Mouse (Mus musculus) hindbrain, embryonic 13.5 days (tissue): ENCODE measurements around the gene Rps6ka5. TPM values are rescaled to one million over a fixed set of nuclear protein-coding genes. Genes with fewer than 3 reads are reported as not detected.

Experiments used
- ATAC-seq: fragments of 200-750 bp; cut with Nextera tagmentation; 2 replicates; pipeline ENCODE4 v1.8.0; 2017; ENCODE audit warnings: moderate TSS enrichment; ENCODE audit not compliant: low FRiP score
- H3K27ac ChIP-seq: fragments of 300-500 bp; sonication (generic); 2 replicates; pipeline ENCODE4 v1.5.1; 2015; ENCODE audit warnings: inconsistent platforms, mild to moderate bottlenecking, moderate library complexity
- H3K27me3 ChIP-seq: fragments of 300-500 bp; sonication (generic); 2 replicates; pipeline ENCODE4 v1.6.1; 2015; ENCODE audit warnings: mild to moderate bottlenecking, inconsistent platforms
- H3K36me3 ChIP-seq: fragments of 300-500 bp; sonication (generic); 2 replicates; pipeline ENCODE4 v1.6.1; 2015; ENCODE audit warnings: mild to moderate bottlenecking, inconsistent platforms
- H3K4me1 ChIP-seq: fragments of 300-500 bp; sonication (generic); replicated peaks from 2 replicates; pipeline ENCODE4 v1.6.1; 2015; ENCODE audit warnings: inconsistent platforms
- H3K4me2 ChIP-seq: fragments of 300-500 bp; sonication (generic); 2 replicates; pipeline ENCODE4 v1.6.1; 2015; ENCODE audit warnings: inconsistent platforms, mild to moderate bottlenecking, moderate library complexity
- H3K4me3 ChIP-seq: fragments of 300-500 bp; sonication (generic); 2 replicates; pipeline ENCODE4 v1.5.1; 2015; ENCODE audit warnings: mild to moderate bottlenecking, inconsistent platforms
- H3K9ac ChIP-seq: fragments of 300-500 bp; sonication (generic); 2 replicates; pipeline ENCODE4 v1.6.1; 2015; ENCODE audit warnings: mild to moderate bottlenecking, inconsistent platforms
- H3K9me3 ChIP-seq: fragments of 300-500 bp; sonication (generic); 2 replicates; pipeline ENCODE4 v1.6.1; 2016; ENCODE audit warnings: inconsistent platforms
- WGBS: fragments of 180-500 bp; shearing (Covaris S2); methylation state at CpG from one replicate; pipeline ENCODE4 v1.1.7; 2015; 5-methylcytosine and 5-hydroxymethylcytosine counted together
- polyA plus RNA-seq: library from polyadenylated mRNA; unstranded; fragments of >200 nt; fragmentation: Nextera tagmentation; extraction: Ambion mirVana; gene quantifications from 2 replicates; pipeline ENCODE4 v1.2.1, GENCODE M21; 2015

The Rps6ka5 gene
- polyA plus RNA-seq, 1 experiment from 2014 or later, result 5.3 TPM

DNA sequence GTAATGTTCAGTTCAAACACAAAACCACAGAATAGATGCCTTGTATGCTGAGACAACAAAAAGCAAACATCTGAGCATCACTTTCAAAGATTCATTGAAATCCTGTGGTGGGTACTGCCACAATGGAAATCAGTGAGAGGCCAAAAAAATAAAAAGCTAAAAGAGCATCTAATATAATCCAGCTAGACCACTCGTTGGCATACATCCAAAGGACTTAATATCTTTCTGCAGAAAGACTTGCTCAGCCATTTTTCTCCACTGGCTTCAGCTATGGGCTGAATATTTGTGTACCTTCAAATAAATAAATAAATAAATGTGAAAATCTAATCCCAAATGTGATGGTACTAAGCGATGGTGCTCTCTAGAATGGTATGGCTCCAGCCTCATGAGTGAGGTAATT, 39.8 kb downstream of the Rps6ka5 start:
- 83% methylated on average over 2 of the region's 2 CpGs for WGBS
- no peaks in the 10 kb centered on the region for H3K36me3 ChIP-seq
- no peak for ATAC-seq
- no peak overlapping the region for H3K4me2 ChIP-seq
- H3K4me3 ChIP-seq, result no peak overlapping the region
- no peaks in the 10 kb centered on the region for H3K27me3 ChIP-seq
- H3K9ac ChIP-seq, result no peak overlapping the region
- no peaks in the 10 kb centered on the region for H3K9me3 ChIP-seq
- no peaks in the 10 kb centered on the region for H3K4me1 ChIP-seq
- H3K27ac ChIP-seq, result no peak overlapping the region

DNA sequence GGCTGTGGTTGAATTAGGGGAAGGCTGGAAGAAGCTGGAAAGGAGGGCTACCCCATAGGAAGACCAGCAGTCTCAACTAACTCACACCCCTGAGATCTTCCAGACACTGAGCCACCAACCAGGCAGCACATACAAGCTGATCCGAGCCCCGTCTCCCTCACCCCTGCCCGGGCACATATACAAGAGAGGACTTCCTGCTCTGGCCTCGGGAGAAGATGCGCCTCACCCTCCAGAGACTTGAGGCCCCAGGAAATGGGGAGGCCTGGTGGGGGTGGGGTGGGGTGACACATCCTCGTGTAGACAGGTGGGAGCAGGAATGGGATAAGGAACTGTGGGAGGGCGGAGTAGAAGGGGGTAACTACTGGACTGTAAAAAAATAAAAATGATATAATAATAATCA, 45.0 kb downstream of the Rps6ka5 start:
- Histone ChIP-seq H3K27ac (no peak overlapping the region), H3K4me2 (no peak overlapping the region), H3K9me3 (no peaks in the 10 kb centered on the region), H3K4me1 (no peaks in the 10 kb centered on the region), H3K4me3 (no peak overlapping the region), H3K9ac (no peak overlapping the region), H3K27me3 (no peaks in the 10 kb centered on the region), H3K36me3 (0 out of 2 replicates have a peak, but pooled peaks cover 2% of the 10 kb centered on the region)
- ATAC-seq, result no peak
- 89% methylated on average over 7 of the region's 7 CpGs for WGBS

DNA sequence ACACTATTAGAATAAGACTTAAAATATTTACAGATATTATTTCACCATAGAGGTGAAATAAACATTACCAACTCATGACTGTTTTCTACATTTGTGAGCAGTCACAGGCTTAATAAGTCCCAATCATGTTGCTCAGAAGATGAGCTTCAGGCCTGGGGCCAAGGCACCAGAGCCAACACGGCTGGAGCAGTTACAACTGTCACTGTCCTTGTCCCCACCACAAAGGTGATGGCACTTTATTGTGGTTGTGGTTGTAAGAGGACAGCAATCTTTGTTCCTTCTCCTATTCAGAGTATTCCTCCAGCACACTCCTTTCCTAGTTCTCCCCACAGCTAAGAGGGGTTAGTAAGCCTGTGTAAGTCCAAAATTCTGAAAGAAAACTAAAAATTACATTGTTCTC, 45.5 kb downstream of the Rps6ka5 start:
- no peaks in the 10 kb centered on the region for H3K27me3 ChIP-seq
- WGBS, result 68% methylated on average over 1 of the region's 1 CpGs
- ATAC-seq, result no peak

DNA sequence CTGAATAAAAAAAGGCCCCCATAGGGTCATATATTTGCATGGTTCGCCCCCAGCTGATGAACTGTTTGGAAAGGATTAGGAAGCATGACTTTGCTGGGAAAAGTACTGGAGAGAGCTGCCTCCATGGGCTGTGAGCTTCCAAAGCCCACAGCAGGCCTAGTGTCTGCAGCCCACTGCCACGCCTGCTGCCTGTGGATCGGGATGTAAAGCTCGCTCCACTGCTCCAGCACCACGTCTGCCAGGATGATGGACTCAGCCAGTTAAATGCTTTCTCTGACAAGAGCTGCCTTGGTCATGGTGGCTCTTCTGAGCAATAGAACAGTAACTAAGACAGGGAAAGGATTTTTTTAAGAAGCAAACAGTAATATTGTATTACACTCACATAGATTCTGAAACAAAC, 46.1 kb downstream of the Rps6ka5 start:
- Histone ChIP-seq H3K4me2 (no peak overlapping the region), H3K9ac (no peak overlapping the region), H3K9me3 (no peaks in the 10 kb centered on the region), H3K4me3 (no peak overlapping the region), H3K27me3 (no peaks in the 10 kb centered on the region), H3K27ac (no peak overlapping the region), H3K4me1 (no peaks in the 10 kb centered on the region), H3K36me3 (0 out of 2 replicates have a peak, but pooled peaks cover 5% of the 10 kb centered on the region)
- ATAC-seq, result no peak
- WGBS, result 74% methylated on average over 5 of the region's 5 CpGs

More for the DNA sequence above, 45.5 kb downstream of the Rps6ka5 start:
- H3K4me2 ChIP-seq, result no peak overlapping the region
- H3K27ac ChIP-seq, result no peak overlapping the region
- no peaks in the 10 kb centered on the region for H3K9me3 ChIP-seq
- 0 out of 2 replicates have a peak, but pooled peaks cover 5% of the 10 kb centered on the region for H3K36me3 ChIP-seq
- no peaks in the 10 kb centered on the region for H3K4me1 ChIP-seq
- no peak overlapping the region for H3K9ac ChIP-seq
- no peak overlapping the region for H3K4me3 ChIP-seq

DNA sequence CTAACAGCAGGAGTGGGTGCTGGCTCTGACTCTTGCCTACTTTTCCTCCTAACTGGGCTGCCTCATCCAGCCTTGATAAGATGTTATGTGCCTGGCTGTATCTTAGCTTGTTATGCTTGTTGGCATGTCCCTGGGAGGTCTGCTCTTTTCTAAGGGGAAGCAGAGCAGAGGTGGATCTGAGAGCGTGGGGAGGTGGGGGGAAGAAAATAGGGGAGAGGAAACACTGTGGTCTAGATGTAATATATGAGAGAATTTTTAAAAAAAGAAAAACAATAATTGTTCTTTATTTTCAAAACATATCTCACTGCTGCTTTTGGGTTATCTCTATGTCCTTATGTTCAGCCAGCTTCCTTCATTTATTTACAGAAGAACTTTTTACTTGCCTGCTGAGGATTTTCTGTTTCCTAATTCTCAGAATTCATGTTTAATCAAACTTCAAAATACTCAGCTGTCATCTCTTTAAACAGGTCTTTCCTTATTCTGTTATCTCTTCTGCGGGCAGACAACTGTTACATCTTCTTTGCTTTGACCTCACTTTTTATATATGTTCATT, 56.1 kb downstream of the Rps6ka5 start:
- H3K4me2 ChIP-seq, result no peak overlapping the region
- H3K9me3 ChIP-seq, result no peaks in the 10 kb centered on the region
- WGBS, result 88% methylated on average over 2 of the region's 2 CpGs
- H3K4me3 ChIP-seq, result no peak overlapping the region
- H3K27me3 ChIP-seq, result no peaks in the 10 kb centered on the region
- H3K9ac ChIP-seq, result no peak overlapping the region
- no peak for ATAC-seq
- H3K4me1 ChIP-seq, result peaks cover 5% of the 10 kb centered on the region; the same call in 1 of the 2 replicates
- H3K36me3 ChIP-seq, result 0 out of 2 replicates have a peak, but pooled peaks cover 3% of the 10 kb centered on the region
- no peak overlapping the region for H3K27ac ChIP-seq

DNA sequence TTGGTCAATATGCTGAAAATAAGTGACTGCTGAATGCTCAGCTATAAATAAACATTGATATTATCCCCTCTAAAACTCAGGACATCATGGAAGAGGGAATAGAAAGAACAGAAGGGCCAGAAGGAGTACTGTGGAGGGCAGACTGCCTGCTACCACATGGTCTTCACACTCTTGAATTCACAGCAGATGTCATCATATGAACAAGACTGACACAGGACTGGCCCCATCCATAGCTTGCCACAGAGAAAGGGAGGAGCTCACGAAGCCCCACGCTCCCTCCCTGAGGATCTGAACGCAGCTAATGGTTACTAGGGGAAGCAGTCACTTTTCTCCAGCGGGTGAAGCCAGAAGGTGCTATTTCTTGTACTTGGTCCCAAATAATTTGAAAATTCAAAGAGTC, 61.5 kb downstream of the Rps6ka5 start:
- no peak overlapping the region for H3K4me3 ChIP-seq
- no peak overlapping the region for H3K9ac ChIP-seq
- H3K36me3 ChIP-seq, result no peaks in the 10 kb centered on the region
- WGBS, result 78% methylated on average over 4 of the region's 4 CpGs
- H3K4me2 ChIP-seq, result no peak overlapping the region
- H3K9me3 ChIP-seq, result no peaks in the 10 kb centered on the region
- no peaks in the 10 kb centered on the region for H3K27me3 ChIP-seq
- no peak for ATAC-seq
- H3K27ac ChIP-seq, result no peak overlapping the region
- H3K4me1 ChIP-seq, result peaks cover 5% of the 10 kb centered on the region; the same call in 1 of the 2 replicates

DNA sequence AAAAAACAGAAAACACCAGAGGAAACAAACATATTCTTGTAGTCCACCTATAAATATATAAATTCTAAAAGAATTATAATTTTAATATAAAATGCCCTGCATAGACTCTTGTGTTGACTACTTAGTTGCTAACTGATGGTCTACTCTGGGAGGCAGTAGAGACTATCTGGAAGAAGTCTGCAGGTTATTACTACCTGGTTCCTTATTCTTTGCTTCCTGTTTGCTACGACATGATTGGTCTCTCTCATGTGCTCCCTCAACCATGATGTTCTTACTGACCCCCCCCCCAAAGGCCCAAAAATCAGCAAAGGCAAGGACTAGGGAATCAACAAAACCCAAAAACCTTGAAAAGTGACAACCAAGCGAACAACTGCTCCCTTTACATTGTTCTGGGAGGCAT, 66.7 kb downstream of the Rps6ka5 start:
- H3K4me3 ChIP-seq, result no peak overlapping the region
- no peak overlapping the region for H3K4me2 ChIP-seq
- H3K27me3 ChIP-seq, result no peaks in the 10 kb centered on the region
- H3K36me3 ChIP-seq, result no peaks in the 10 kb centered on the region
- no peak for ATAC-seq
- 96% methylated on average over 2 of the region's 2 CpGs for WGBS
- no peaks in the 10 kb centered on the region for H3K4me1 ChIP-seq
- no peak overlapping the region for H3K27ac ChIP-seq
- H3K9me3 ChIP-seq, result no peaks in the 10 kb centered on the region
- H3K9ac ChIP-seq, result no peak overlapping the region

DNA sequence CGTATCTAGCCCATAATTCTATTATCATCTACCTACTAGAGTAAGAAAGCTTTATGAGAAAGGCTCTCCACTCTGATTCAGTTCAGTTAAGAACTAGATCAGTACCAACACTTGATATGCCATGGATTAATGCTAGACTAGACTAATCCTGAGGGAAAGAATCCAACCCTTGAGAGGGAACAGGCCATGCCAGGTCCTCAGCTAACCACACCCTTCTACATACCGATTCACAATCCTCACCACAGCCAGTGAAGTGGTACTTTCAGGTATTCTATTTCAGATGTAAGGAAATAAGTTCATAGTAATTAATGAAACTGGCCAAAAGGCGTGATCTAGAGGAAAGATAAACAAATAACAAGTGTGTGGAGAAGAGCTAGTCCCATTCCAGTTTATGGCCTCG, 70.8 kb downstream of the Rps6ka5 start:
- H3K4me2 ChIP-seq, result no peak overlapping the region
- 91% methylated on average over 4 of the region's 4 CpGs for WGBS
- H3K9me3 ChIP-seq, result no peaks in the 10 kb centered on the region
- no peak overlapping the region for H3K27ac ChIP-seq
- no peak overlapping the region for H3K4me3 ChIP-seq
- ATAC-seq, result no peak
- no peaks in the 10 kb centered on the region for H3K36me3 ChIP-seq
- no peak overlapping the region for H3K9ac ChIP-seq
- H3K4me1 ChIP-seq, result no peaks in the 10 kb centered on the region
- no peaks in the 10 kb centered on the region for H3K27me3 ChIP-seq

DNA sequence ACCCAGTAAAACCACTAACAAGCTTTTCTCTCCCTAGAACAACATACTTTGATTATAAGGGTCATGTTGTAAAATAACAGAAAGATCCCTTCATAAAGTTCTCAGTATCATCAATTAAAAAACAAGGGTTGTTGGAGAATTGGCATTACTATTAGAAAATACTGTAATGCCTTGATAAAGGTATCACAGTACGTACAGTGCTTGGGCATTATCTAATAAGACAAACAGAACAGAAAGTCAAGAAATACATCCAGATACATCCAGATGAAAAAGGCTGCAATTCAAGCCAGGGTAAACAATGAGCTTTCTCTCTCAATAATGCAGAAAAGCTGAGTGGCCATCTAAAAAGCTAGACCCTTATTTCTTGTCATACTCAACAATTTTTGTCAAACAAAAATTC, 84.8 kb downstream of the Rps6ka5 start:
- Histone ChIP-seq H3K4me3 (no peak overlapping the region), H3K36me3 (no peaks in the 10 kb centered on the region), H3K9me3 (no peaks in the 10 kb centered on the region), H3K27ac (no peak overlapping the region), H3K9ac (no peak overlapping the region), H3K4me2 (no peak overlapping the region), H3K4me1 (no peaks in the 10 kb centered on the region; the same call in 1 of the 2 replicates), H3K27me3 (no peaks in the 10 kb centered on the region)
- 89% methylated on average over 1 of the region's 1 CpGs for WGBS
- no peak for ATAC-seq

DNA sequence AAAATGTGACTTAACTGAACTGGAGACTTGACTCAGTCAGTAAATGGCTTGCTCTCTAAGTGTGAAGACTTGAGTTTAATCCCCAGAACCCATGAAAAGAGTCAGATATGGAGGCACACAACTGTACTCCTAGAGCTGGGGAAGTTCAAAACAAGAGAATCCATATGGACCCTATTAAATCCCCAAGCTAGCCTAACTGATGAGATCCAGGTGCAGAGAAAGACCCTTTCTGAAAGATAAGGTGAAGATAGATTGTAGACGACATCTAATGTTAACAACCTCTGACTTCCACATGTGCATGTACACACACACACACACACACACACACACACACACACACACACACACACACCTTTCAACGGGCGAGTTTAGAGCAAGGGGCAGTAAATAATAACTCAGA, 86.1 kb downstream of the Rps6ka5 start:
- no peak overlapping the region for H3K9ac ChIP-seq
- no peak overlapping the region for H3K27ac ChIP-seq
- no peak overlapping the region for H3K4me3 ChIP-seq
- no peaks in the 10 kb centered on the region for H3K27me3 ChIP-seq
- H3K4me2 ChIP-seq, result no peak overlapping the region
- 80% methylated on average over 3 of the region's 3 CpGs for WGBS
- H3K4me1 ChIP-seq, result no peaks in the 10 kb centered on the region; the same call in 1 of the 2 replicates
- no peaks in the 10 kb centered on the region for H3K9me3 ChIP-seq
- H3K36me3 ChIP-seq, result no peaks in the 10 kb centered on the region
- ATAC-seq, result no peak

DNA sequence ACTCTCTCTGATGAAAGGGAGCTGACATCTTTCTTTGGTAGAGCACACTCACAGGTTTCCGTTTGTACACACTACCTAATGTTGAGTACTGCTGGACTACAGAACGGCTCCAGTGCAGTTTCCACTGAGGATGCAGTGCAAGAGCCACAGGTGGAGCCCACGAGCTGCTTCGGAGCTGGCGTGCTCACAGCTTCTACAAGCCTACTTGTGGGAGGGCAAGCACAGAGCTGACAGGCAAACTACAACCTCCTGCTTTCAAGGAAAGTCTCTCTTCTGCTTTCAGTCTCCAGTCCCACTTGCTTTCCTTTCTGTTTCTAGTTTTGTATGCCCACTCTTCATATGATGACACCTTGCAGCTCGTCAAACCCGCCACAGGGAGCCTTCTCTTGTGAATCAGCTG, 87.1 kb downstream of the Rps6ka5 start:
- H3K4me2 ChIP-seq, result no peak overlapping the region
- H3K27me3 ChIP-seq, result no peaks in the 10 kb centered on the region
- H3K4me1 ChIP-seq, result no peaks in the 10 kb centered on the region; the same call in 1 of the 2 replicates
- H3K9ac ChIP-seq, result no peak overlapping the region
- H3K36me3 ChIP-seq, result no peaks in the 10 kb centered on the region
- H3K27ac ChIP-seq, result no peak overlapping the region
- ATAC-seq, result no peak
- H3K4me3 ChIP-seq, result no peak overlapping the region
- 51% methylated on average over 7 of the region's 7 CpGs for WGBS
- H3K9me3 ChIP-seq, result no peaks in the 10 kb centered on the region

DNA sequence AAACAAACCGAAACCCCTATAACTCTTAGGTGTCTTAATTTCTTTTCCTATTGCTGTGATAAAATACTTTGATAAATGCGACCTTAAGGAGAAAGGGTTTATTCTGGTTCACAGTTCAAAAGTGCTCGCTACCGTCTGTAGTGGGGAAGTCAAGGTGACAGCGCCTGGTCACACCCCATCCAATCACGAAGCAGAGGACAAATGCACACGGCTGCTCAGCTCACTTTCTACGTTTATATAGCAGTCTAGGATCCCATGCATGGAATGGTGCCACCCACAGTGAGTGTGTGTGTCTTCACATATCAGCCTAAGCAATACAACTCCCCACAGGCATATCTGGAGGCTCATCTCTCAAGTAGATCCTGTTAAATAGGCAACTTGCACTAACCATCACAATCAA, 88.9 kb downstream of the Rps6ka5 start:
- Histone ChIP-seq H3K4me3 (no peak overlapping the region), H3K36me3 (no peaks in the 10 kb centered on the region), H3K27ac (no peak overlapping the region), H3K4me1 (no peaks in the 10 kb centered on the region; the same call in 1 of the 2 replicates), H3K9me3 (no peaks in the 10 kb centered on the region), H3K9ac (no peak overlapping the region), H3K27me3 (no peaks in the 10 kb centered on the region), H3K4me2 (no peak overlapping the region)
- WGBS, result 95% methylated on average over 8 of the region's 8 CpGs
- ATAC-seq, result no peak

DNA sequence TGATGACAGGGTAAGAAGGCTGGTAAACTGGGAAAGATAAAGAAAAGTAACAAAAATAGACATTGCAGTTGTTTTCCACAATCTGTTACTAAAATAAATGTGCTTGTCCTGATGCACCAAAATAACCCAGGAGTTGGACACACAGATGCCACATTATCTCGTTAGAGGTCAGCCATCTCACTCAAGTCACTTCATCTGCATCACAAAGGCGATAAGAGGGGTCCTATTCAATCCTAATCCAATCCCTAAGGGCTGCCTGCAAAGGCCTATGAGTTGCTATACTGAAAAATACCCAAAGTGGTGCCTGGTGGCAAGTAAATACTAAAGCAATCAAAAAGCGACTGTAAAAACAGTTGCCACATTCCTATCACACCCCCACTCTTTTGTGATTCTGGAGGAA, 90.0 kb downstream of the Rps6ka5 start:
- Histone ChIP-seq H3K4me2 (no peak overlapping the region), H3K36me3 (no peaks in the 10 kb centered on the region), H3K4me3 (no peak overlapping the region), H3K27me3 (no peaks in the 10 kb centered on the region), H3K9me3 (no peaks in the 10 kb centered on the region), H3K4me1 (no peaks in the 10 kb centered on the region; the same call in 1 of the 2 replicates), H3K9ac (no peak overlapping the region), H3K27ac (no peak overlapping the region)
- 33% methylated on average over 3 of the region's 3 CpGs for WGBS
- ATAC-seq, result no peak
